Mouse (Mus musculus) stomach, embryonic 15.5 days (tissue): ENCODE data around the gene Aox2. TPM values are rescaled to one million over a fixed set of nuclear protein-coding genes. Genes with fewer than 3 reads are reported as not detected.

Experiments used
- ATAC-seq: fragments of 200-750 bp; cut with Nextera tagmentation; 2 replicates; pipeline ENCODE4 v1.8.0; 2017; ENCODE audit warnings: low read depth, moderate number of reproducible peaks, moderate TSS enrichment; ENCODE audit not compliant: insufficient read depth, low FRiP score
- H3K27ac ChIP-seq: fragments of 300-500 bp; sonication (generic); 2 replicates; pipeline ENCODE4 v1.5.1; 2015; ENCODE audit warnings: mild to moderate bottlenecking, inconsistent platforms
- H3K27me3 ChIP-seq: fragments of 300-500 bp; sonication (generic); replicated peaks from 2 replicates; pipeline ENCODE4 v1.6.1; 2015; ENCODE audit warnings: inconsistent platforms
- H3K36me3 ChIP-seq: fragments of 300-500 bp; sonication (generic); 2 replicates; pipeline ENCODE4 v1.6.1; 2015; ENCODE audit warnings: inconsistent platforms
- H3K4me1 ChIP-seq: fragments of 300-500 bp; sonication (generic); 2 replicates; pipeline ENCODE4 v1.6.1; 2015; ENCODE audit warnings: inconsistent platforms
- H3K4me2 ChIP-seq: fragments of 300-500 bp; sonication (generic); 2 replicates; pipeline ENCODE4 v1.6.1; 2015; ENCODE audit warnings: mild to moderate bottlenecking, inconsistent platforms
- H3K4me3 ChIP-seq: fragments of 300-500 bp; sonication (generic); replicated peaks from 2 replicates; pipeline ENCODE4 v1.5.1; 2015; ENCODE audit warnings: inconsistent platforms
- H3K9ac ChIP-seq: fragments of 300-500 bp; sonication (generic); 2 replicates; pipeline ENCODE4 v1.6.1; 2015; ENCODE audit warnings: inconsistent platforms
- H3K9me3 ChIP-seq: fragments of 300-500 bp; sonication (generic); 2 replicates; pipeline ENCODE4 v1.6.1; 2016; ENCODE audit warnings: inconsistent platforms
- WGBS: fragments of 180-500 bp; shearing (Covaris S2); methylation state at CpG from one replicate; pipeline ENCODE4 v1.1.7; 2015; 5-methylcytosine and 5-hydroxymethylcytosine counted together
- polyA plus RNA-seq: library from polyadenylated mRNA; unstranded; fragments of >200 nt; fragmentation: Nextera tagmentation; extraction: Ambion mirVana; gene quantifications from 2 replicates; pipeline ENCODE4 v1.2.1, GENCODE M21; 2015

Aox2 gene
- polyA plus RNA-seq, 1 experiment from 2014 or later = 0.05 TPM

- ATAC-seq = no peak
- Histone ChIP-seq H3K27me3 (no peaks in the 10 kb centered on the region), H3K4me3 (no peak overlapping the region), H3K4me2 (no peak overlapping the region), H3K36me3 (no peaks in the 10 kb centered on the region), H3K9ac (no peak overlapping the region), H3K27ac (no peak overlapping the region), H3K9me3 (no peaks in the 10 kb centered on the region), H3K4me1 (no peaks in the 10 kb centered on the region)
- WGBS = 73% methylated on average over 10 of the region's 10 CpGs
Measured at GRCm38 (mm10) chr1:58257195-58257991, 20.7 kb upstream of the Aox2 start.

- Histone ChIP-seq H3K27me3 (no peaks in the 10 kb centered on the region), H3K36me3 (no peaks in the 10 kb centered on the region), H3K4me2 (no peak overlapping the region), H3K27ac (no peak overlapping the region), H3K4me1 (no peaks in the 10 kb centered on the region), H3K9ac (no peak overlapping the region), H3K4me3 (no peak overlapping the region), H3K9me3 (no peaks in the 10 kb centered on the region)
- ATAC-seq = no peak
- 39% methylated on average over 3 of the region's 3 CpGs for WGBS
Measured at GRCm38 (mm10) chr1:58260311-58260710, 17.8 kb upstream of the Aox2 start.

- 82% methylated on average over 2 of the region's 2 CpGs for WGBS
- Histone ChIP-seq H3K27me3 (no peaks in the 10 kb centered on the region; the same call in 1 of the 2 replicates), H3K27ac (no peak overlapping the region), H3K4me2 (no peak overlapping the region), H3K9ac (no peak overlapping the region), H3K4me1 (no peaks in the 10 kb centered on the region), H3K9me3 (no peaks in the 10 kb centered on the region), H3K36me3 (no peaks in the 10 kb centered on the region), H3K4me3 (no peak overlapping the region)
- no peak for ATAC-seq
Measured at GRCm38 (mm10) chr1:58268231-58268630, 9.9 kb upstream of the Aox2 start.

DNA sequence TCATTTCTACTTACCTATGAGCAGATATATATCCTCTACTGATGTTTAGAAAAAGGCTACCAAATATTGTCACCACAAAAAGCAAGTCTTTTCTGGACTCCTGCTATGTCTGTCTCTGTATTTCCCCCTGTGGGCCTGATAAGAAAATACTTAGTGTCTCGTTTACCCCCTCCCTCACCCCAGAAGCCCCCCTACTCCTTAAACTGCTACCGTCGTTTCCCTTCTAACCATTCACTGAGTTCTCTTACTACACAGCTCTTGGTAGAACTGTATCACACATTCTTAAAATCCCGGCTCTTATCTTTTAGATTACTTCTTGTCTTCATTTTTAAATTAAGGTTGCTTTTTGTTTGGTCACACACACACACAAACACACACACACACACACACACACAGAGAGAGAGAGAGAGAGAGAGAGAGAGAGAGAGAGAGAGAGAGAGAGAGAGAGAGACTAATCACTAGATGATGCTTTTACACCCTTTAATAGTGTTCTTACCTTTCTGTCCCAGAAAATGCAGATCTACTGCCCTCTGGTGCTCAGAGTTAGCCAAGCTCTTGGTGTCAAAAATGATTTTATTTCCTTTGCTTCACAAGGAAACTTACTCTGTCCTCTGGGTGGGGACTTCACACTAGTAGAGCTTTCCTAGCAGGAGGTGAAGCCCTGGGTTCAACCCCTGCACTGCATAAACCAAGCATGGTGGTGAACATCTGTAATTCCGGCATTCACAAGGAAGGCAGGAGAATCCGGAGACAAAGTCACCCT, 7.1 kb upstream of the Aox2 start:
- no peaks in the 10 kb centered on the region for H3K36me3 ChIP-seq
- no peaks in the 10 kb centered on the region; the same call in 1 of the 2 replicates for H3K27me3 ChIP-seq
- H3K9ac ChIP-seq = no peak overlapping the region
- no peak overlapping the region for H3K27ac ChIP-seq
- no peak overlapping the region for H3K4me2 ChIP-seq
- WGBS = 51% methylated on average over 6 of the region's 6 CpGs
- no peaks in the 10 kb centered on the region for H3K4me1 ChIP-seq
- H3K4me3 ChIP-seq = no peak overlapping the region
- H3K9me3 ChIP-seq = no peaks in the 10 kb centered on the region
- no peak for ATAC-seq

GRCm38 (mm10) chr1:58275879-58276278, 2.2 kb upstream of the Aox2 start:
- H3K4me3 ChIP-seq = no peak overlapping the region
- H3K9ac ChIP-seq = no peak overlapping the region
- no peak overlapping the region for H3K27ac ChIP-seq
- 0 out of 2 replicates have a peak, but pooled peaks cover 3% of the 10 kb centered on the region for H3K4me1 ChIP-seq
- no peak overlapping the region for H3K4me2 ChIP-seq
- no peaks in the 10 kb centered on the region for H3K27me3 ChIP-seq
- no peaks in the 10 kb centered on the region for H3K9me3 ChIP-seq
- WGBS = 23% methylated on average over 9 of the region's 9 CpGs
- no peaks in the 10 kb centered on the region for H3K36me3 ChIP-seq
- no peak for ATAC-seq

- no peak overlapping the region for H3K9ac ChIP-seq
- no peaks in the 10 kb centered on the region for H3K27me3 ChIP-seq
- H3K27ac ChIP-seq = no peak overlapping the region
- no peak for ATAC-seq
- 0 out of 2 replicates have a peak, but pooled peaks cover 3% of the 10 kb centered on the region for H3K4me1 ChIP-seq
- no peaks in the 10 kb centered on the region for H3K36me3 ChIP-seq
- no peak overlapping the region for H3K4me3 ChIP-seq
- 63% methylated on average over 7 of the region's 7 CpGs for WGBS
- no peaks in the 10 kb centered on the region for H3K9me3 ChIP-seq
- H3K4me2 ChIP-seq = no peak overlapping the region
Measured at GRCm38 (mm10) chr1:58278513-58278912, 387 bp downstream of the Aox2 start.

DNA sequence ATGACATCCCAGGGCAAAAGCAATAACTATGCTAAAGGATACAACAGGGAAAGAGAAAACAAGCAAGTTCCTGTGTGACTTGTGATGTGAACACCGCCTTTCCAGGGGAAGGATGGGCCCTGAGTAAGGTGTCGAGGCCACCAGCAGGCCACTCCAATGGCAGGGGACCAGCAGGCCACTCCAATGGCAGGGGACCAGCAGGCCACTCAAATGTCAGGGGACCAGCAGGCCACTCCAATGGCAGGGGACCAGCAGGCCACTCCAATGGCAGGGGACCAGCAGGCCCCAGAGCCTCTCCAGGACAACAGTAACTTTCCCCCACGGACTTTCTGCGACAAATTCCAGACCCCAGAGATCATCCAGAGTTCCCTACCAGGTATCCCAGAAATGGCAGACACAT, 2.3 kb downstream of the Aox2 start:
- H3K4me2 ChIP-seq = no peak overlapping the region
- no peak overlapping the region for H3K9ac ChIP-seq
- H3K27me3 ChIP-seq = no peaks in the 10 kb centered on the region
- H3K27ac ChIP-seq = no peak overlapping the region
- H3K36me3 ChIP-seq = no peaks in the 10 kb centered on the region
- H3K9me3 ChIP-seq = no peaks in the 10 kb centered on the region
- H3K4me3 ChIP-seq = no peak overlapping the region
- WGBS = 74% methylated on average over 4 of the region's 4 CpGs
- ATAC-seq = no peak
- 0 out of 2 replicates have a peak, but pooled peaks cover 3% of the 10 kb centered on the region for H3K4me1 ChIP-seq

- ATAC-seq = no peak
- no peaks in the 10 kb centered on the region for H3K9me3 ChIP-seq
- H3K27me3 ChIP-seq = no peaks in the 10 kb centered on the region
- H3K4me2 ChIP-seq = no peak overlapping the region
- WGBS = 58% methylated on average over 13 of the region's 13 CpGs
- 0 out of 2 replicates have a peak, but pooled peaks cover 3% of the 10 kb centered on the region for H3K4me1 ChIP-seq
- H3K9ac ChIP-seq = no peak overlapping the region
- H3K36me3 ChIP-seq = no peaks in the 10 kb centered on the region
- no peak overlapping the region for H3K27ac ChIP-seq
- H3K4me3 ChIP-seq = no peak overlapping the region
Measured at GRCm38 (mm10) chr1:58280939-58281624, 3.0 kb downstream of the Aox2 start.

DNA sequence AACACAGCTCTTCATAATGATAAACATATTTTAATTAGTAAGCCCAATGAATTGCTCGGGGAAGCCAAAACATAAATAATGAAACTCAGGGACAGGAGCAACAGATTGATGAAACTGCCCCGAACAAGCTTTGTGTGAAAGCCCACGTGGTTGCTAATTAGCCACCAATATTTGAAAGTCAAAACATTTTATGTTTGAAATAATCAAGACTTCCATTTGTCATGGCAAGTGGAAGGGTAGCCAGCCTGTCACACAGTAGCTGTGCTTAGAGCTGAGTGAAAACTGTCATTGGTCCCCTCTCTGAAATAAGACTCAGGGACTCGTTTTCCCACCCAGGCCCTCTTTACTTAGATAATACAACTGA, 3.5 kb downstream of the Aox2 start:
- 0 out of 2 replicates have a peak, but pooled peaks cover 3% of the 10 kb centered on the region for H3K4me1 ChIP-seq
- no peaks in the 10 kb centered on the region for H3K27me3 ChIP-seq
- no peak overlapping the region for H3K4me3 ChIP-seq
- H3K4me2 ChIP-seq = no peak overlapping the region
- no peak for ATAC-seq
- no peaks in the 10 kb centered on the region for H3K9me3 ChIP-seq
- 64% methylated on average over 4 of the region's 4 CpGs for WGBS
- H3K36me3 ChIP-seq = no peaks in the 10 kb centered on the region
- H3K27ac ChIP-seq = no peak overlapping the region
- no peak overlapping the region for H3K9ac ChIP-seq

DNA sequence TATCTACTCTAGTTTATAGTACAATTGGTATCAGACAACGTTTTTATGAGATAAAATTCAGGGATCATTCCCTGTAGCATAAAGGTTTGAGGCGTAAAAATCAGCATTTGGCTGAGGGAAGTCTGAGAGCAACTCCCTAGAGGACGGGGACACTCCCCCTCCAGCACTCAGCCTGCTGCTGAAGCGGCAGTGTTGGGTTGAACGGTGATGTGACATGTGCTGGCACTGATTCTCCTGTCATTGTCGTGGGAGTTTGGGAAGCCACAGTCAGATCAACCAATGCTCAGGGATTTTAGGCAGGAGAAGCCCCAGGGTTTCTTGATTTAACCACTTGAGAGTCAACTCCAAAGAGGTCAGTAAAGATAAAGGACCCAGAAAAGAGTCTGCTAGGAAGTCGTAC, 6.4 kb downstream of the Aox2 start:
- no peak overlapping the region for H3K4me3 ChIP-seq
- H3K36me3 ChIP-seq = no peaks in the 10 kb centered on the region
- no peaks in the 10 kb centered on the region for H3K27me3 ChIP-seq
- H3K9ac ChIP-seq = no peak overlapping the region
- ATAC-seq = no peak
- H3K4me1 ChIP-seq = no peaks in the 10 kb centered on the region
- 62% methylated on average over 7 of the region's 7 CpGs for WGBS
- no peak overlapping the region for H3K27ac ChIP-seq
- no peak overlapping the region for H3K4me2 ChIP-seq
- H3K9me3 ChIP-seq = no peaks in the 10 kb centered on the region

- no peak overlapping the region for H3K27ac ChIP-seq
- WGBS = 70% methylated on average over 3 of the region's 3 CpGs
- no peak overlapping the region for H3K4me3 ChIP-seq
- H3K9me3 ChIP-seq = no peaks in the 10 kb centered on the region
- no peak overlapping the region for H3K4me2 ChIP-seq
- no peaks in the 10 kb centered on the region for H3K27me3 ChIP-seq
- H3K4me1 ChIP-seq = 0 out of 2 replicates have a peak, but pooled peaks cover 12% of the 10 kb centered on the region
- no peak overlapping the region for H3K9ac ChIP-seq
- H3K36me3 ChIP-seq = no peaks in the 10 kb centered on the region
- no peak for ATAC-seq
Measured at GRCm38 (mm10) chr1:58288091-58288490, 10.0 kb downstream of the Aox2 start.
